Mouse (Mus musculus) embryo, embryonic 11.5 days (tissue): Measurements from ENCODE around the gene Tmem181a.
"Not testable (repeated sequence)": the region's sequence is repeated elsewhere in the genome, so short reads cannot be mapped to it uniquely, and the experiment has no call there.

ENCODE experiments used
- DNase-seq: peaks from one replicate; pipeline ENCODE4 v3.0.0-alpha.2; 2012; ENCODE audit warnings: low read depth, low spot score

Gene Tmem181a

GRCm38 (mm10) chr17:6256400-6257069 is at the start of gene Tmem181a:
Tmem181a (plus strand) TSS chr17:6256860.
- not testable (repeated sequence) for DNase-seq

GRCm38 (mm10) chr17:6211721-6212120 is 44.9 kb upstream of the Tmem181a start:
- no peak for DNase-seq

- DNase-seq, result no peak
Measured at GRCm38 (mm10) chr17:6215640-6216039, 41.0 kb upstream of the Tmem181a start.

GRCm38 (mm10) chr17:6216514-6216913 is 40.1 kb upstream of the Tmem181a start:
- no peak for DNase-seq

- DNase-seq, result not testable (repeated sequence)
Measured at GRCm38 (mm10) chr17:6232633-6233032, 24.0 kb upstream of the Tmem181a start.

- DNase-seq, result not testable (repeated sequence)
Measured at GRCm38 (mm10) chr17:6251298-6251697, 5.4 kb upstream of the Tmem181a start.

- not testable (repeated sequence) for DNase-seq
Measured at GRCm38 (mm10) chr17:6257070-6257456, 403 bp downstream of the Tmem181a start.

- DNase-seq, result not testable (repeated sequence)
Measured at GRCm38 (mm10) chr17:6269876-6270831, 13.5 kb downstream of the Tmem181a start.

GRCm38 (mm10) chr17:6270840-6271239 is 14.2 kb downstream of the Tmem181a start:
- DNase-seq, result not testable (repeated sequence)

- not testable (repeated sequence) for DNase-seq
Measured at GRCm38 (mm10) chr17:6271970-6272369, 15.3 kb downstream of the Tmem181a start.

- not testable (repeated sequence) for DNase-seq
Measured at GRCm38 (mm10) chr17:6274693-6275092, 18.0 kb downstream of the Tmem181a start.

- not testable (repeated sequence) for DNase-seq
Measured at GRCm38 (mm10) chr17:6279205-6279604, 22.5 kb downstream of the Tmem181a start.

GRCm38 (mm10) chr17:6279772-6280171 is 23.1 kb downstream of the Tmem181a start:
- not testable (repeated sequence) for DNase-seq

GRCm38 (mm10) chr17:6280513-6280912 is 23.9 kb downstream of the Tmem181a start:
- not testable (repeated sequence) for DNase-seq

- not testable (repeated sequence) for DNase-seq
Measured at GRCm38 (mm10) chr17:6283137-6283536, 26.5 kb downstream of the Tmem181a start.

GRCm38 (mm10) chr17:6286169-6286568 is 29.5 kb downstream of the Tmem181a start:
- not testable (repeated sequence) for DNase-seq

- not testable (repeated sequence) for DNase-seq
Measured at GRCm38 (mm10) chr17:6289045-6289444, 32.4 kb downstream of the Tmem181a start.

- not testable (repeated sequence) for DNase-seq
Measured at GRCm38 (mm10) chr17:6293882-6294281, 37.2 kb downstream of the Tmem181a start.

- DNase-seq, result not testable (repeated sequence)
Measured at GRCm38 (mm10) chr17:6297060-6297795, 40.6 kb downstream of the Tmem181a start.

GRCm38 (mm10) chr17:6300190-6300863 is 43.7 kb downstream of the Tmem181a start:
- not testable (repeated sequence) for DNase-seq

- DNase-seq, result not testable (repeated sequence)
Measured at GRCm38 (mm10) chr17:6304891-6305290, 48.2 kb downstream of the Tmem181a start.
